Mouse (Mus musculus): ENCODE data around the gene Spata7. TPM values are rescaled to one million over a fixed set of nuclear protein-coding genes. Genes with fewer than 3 reads are reported as not detected.
A peak's percentile ranks its signal among the peaks of the same experiment; 100 is the strongest.

Gene Spata7
- polyA plus RNA-seq, 1 experiment from 2014 or later: 14.7 TPM

GRCm38 (mm10) chr12:98669086-98669485 is 41.1 kb downstream of the Spata7 start:
- peaks cover 9% of the 10 kb centered on the region; the same call in 1 of the 2 replicates for H3K36me3 ChIP-seq (ENCODE audit: insufficient read depth, low read length)
- no peak overlapping the region for H3K4me3 ChIP-seq (ENCODE audit: low read length)
- no peaks in the 10 kb centered on the region for H3K9me3 ChIP-seq (ENCODE audit: low read length)
- no peak overlapping the region for H3K27ac ChIP-seq (ENCODE audit: low read length)
- no peak overlapping the region for H3K9ac ChIP-seq (replicated peaks; ENCODE audit: low read length)
- no peak for ATAC-seq (ENCODE audit: low FRiP score, low TSS enrichment)
- no peak overlapping the region for H3K4me2 ChIP-seq (replicated peaks; ENCODE audit: low read depth, low read length)
- H3K27me3 ChIP-seq (ENCODE audit: insufficient read depth, low read length): no peaks in the 10 kb centered on the region
- WGBS: 90% methylated on average over 10 of the region's 10 CpGs
- H3K4me1 ChIP-seq (ENCODE audit: insufficient read depth, low read length): 0 out of 2 replicates have a peak, but pooled peaks cover 2% of the 10 kb centered on the region

- no peak overlapping the region for H3K4me3 ChIP-seq (ENCODE audit: low read length)
- H3K9ac ChIP-seq (replicated peaks; ENCODE audit: low read length): no peak overlapping the region
- no peak overlapping the region for H3K4me2 ChIP-seq (replicated peaks; ENCODE audit: low read depth, low read length)
- 0 out of 2 replicates have a peak, but pooled peaks cover 2% of the 10 kb centered on the region for H3K4me1 ChIP-seq (ENCODE audit: insufficient read depth, low read length)
- 92% methylated on average over 5 of the region's 5 CpGs for WGBS
- no peak overlapping the region for H3K27ac ChIP-seq (ENCODE audit: low read length)
- peaks cover 9% of the 10 kb centered on the region; the same call in 1 of the 2 replicates for H3K36me3 ChIP-seq (ENCODE audit: insufficient read depth, low read length)
- no peak for ATAC-seq (ENCODE audit: low FRiP score, low TSS enrichment)
- no peaks in the 10 kb centered on the region for H3K9me3 ChIP-seq (ENCODE audit: low read length)
- no peaks in the 10 kb centered on the region for H3K27me3 ChIP-seq (ENCODE audit: insufficient read depth, low read length)
These were observed 41.9 kb downstream of the Spata7 start for GRCm38 (mm10) chr12:98669864-98670263.

GRCm38 (mm10) chr12:98670429-98670828 is 42.5 kb downstream of the Spata7 start:
- Histone ChIP-seq H3K9ac (replicated peaks; ENCODE audit: low read length) (no peak overlapping the region), H3K9me3 (ENCODE audit: low read length) (no peaks in the 10 kb centered on the region), H3K4me2 (replicated peaks; ENCODE audit: low read depth, low read length) (no peak overlapping the region), H3K4me3 (ENCODE audit: low read length) (no peak overlapping the region), H3K27me3 (ENCODE audit: insufficient read depth, low read length) (no peaks in the 10 kb centered on the region), H3K27ac (ENCODE audit: low read length) (no peak overlapping the region), H3K36me3 (ENCODE audit: insufficient read depth, low read length) (peaks cover 9% of the 10 kb centered on the region; the same call in 1 of the 2 replicates), H3K4me1 (ENCODE audit: insufficient read depth, low read length) (0 out of 2 replicates have a peak, but pooled peaks cover 2% of the 10 kb centered on the region)
- no peak for ATAC-seq (ENCODE audit: low FRiP score, low TSS enrichment)
- WGBS: 82% methylated on average over 4 of the region's 4 CpGs

- peaks cover 16% of the 10 kb centered on the region for H3K36me3 ChIP-seq (ENCODE audit: insufficient read depth, low read length)
- H3K27ac ChIP-seq (ENCODE audit: low read length): no peak overlapping the region
- H3K9me3 ChIP-seq (ENCODE audit: low read length): no peaks in the 10 kb centered on the region
- H3K27me3 ChIP-seq (ENCODE audit: insufficient read depth, low read length): no peaks in the 10 kb centered on the region
- no peak for ATAC-seq (ENCODE audit: low FRiP score, low TSS enrichment)
- H3K4me1 ChIP-seq (ENCODE audit: insufficient read depth, low read length): 0 out of 2 replicates have a peak, but pooled peaks cover 2% of the 10 kb centered on the region
- WGBS: 50% methylated on average over 6 of the region's 6 CpGs
- no peak overlapping the region for H3K4me3 ChIP-seq (ENCODE audit: low read length)
- no peak overlapping the region for H3K4me2 ChIP-seq (replicated peaks; ENCODE audit: low read depth, low read length)
- H3K9ac ChIP-seq (replicated peaks; ENCODE audit: low read length): no peak overlapping the region
These were observed 45.9 kb downstream of the Spata7 start for GRCm38 (mm10) chr12:98673879-98674278.

GRCm38 (mm10) chr12:98674627-98675143 is 46.7 kb downstream of the Spata7 start:
- Histone ChIP-seq H3K4me2 (replicated peaks; ENCODE audit: low read depth, low read length) (peak overlapping the region; percentile 50), H3K27me3 (ENCODE audit: insufficient read depth, low read length) (no peaks in the 10 kb centered on the region), H3K4me1 (ENCODE audit: insufficient read depth, low read length) (no peaks in the 10 kb centered on the region), H3K4me3 (ENCODE audit: low read length) (peak overlapping the region; percentile 37), H3K9ac (replicated peaks; ENCODE audit: low read length) (peak overlapping the region; percentile 27), H3K36me3 (ENCODE audit: insufficient read depth, low read length) (peaks cover 22% of the 10 kb centered on the region), H3K9me3 (ENCODE audit: low read length) (no peaks in the 10 kb centered on the region), H3K27ac (ENCODE audit: low read length) (no peak overlapping the region)
- ATAC-seq (ENCODE audit: low FRiP score, low TSS enrichment): peak; percentile 93
- 8% methylated on average over 9 of the region's 9 CpGs for WGBS

GRCm38 (mm10) chr12:98676861-98677260 is 48.9 kb downstream of the Spata7 start:
- H3K9me3 ChIP-seq (ENCODE audit: low read length): no peaks in the 10 kb centered on the region
- no peaks in the 10 kb centered on the region for H3K4me1 ChIP-seq (ENCODE audit: insufficient read depth, low read length)
- no peaks in the 10 kb centered on the region for H3K27me3 ChIP-seq (ENCODE audit: insufficient read depth, low read length)
- no peak for ATAC-seq (ENCODE audit: low FRiP score, low TSS enrichment)
- WGBS: 94% methylated on average over 6 of the region's 6 CpGs
- no peak overlapping the region for H3K4me2 ChIP-seq (replicated peaks; ENCODE audit: low read depth, low read length)
- H3K9ac ChIP-seq (replicated peaks; ENCODE audit: low read length): no peak overlapping the region
- H3K36me3 ChIP-seq (ENCODE audit: insufficient read depth, low read length): peaks cover 29% of the 10 kb centered on the region
- H3K4me3 ChIP-seq (ENCODE audit: low read length): no peak overlapping the region
- no peak overlapping the region for H3K27ac ChIP-seq (ENCODE audit: low read length)

GRCm38 (mm10) chr12:98677336-98677735 is 49.4 kb downstream of the Spata7 start:
- Histone ChIP-seq H3K27ac (ENCODE audit: low read length) (no peak overlapping the region), H3K4me2 (replicated peaks; ENCODE audit: low read depth, low read length) (no peak overlapping the region), H3K4me3 (ENCODE audit: low read length) (no peak overlapping the region), H3K27me3 (ENCODE audit: insufficient read depth, low read length) (no peaks in the 10 kb centered on the region), H3K9me3 (ENCODE audit: low read length) (no peaks in the 10 kb centered on the region), H3K9ac (replicated peaks; ENCODE audit: low read length) (no peak overlapping the region), H3K36me3 (ENCODE audit: insufficient read depth, low read length) (peaks cover 32% of the 10 kb centered on the region), H3K4me1 (ENCODE audit: insufficient read depth, low read length) (no peaks in the 10 kb centered on the region)
- no peak for ATAC-seq (ENCODE audit: low FRiP score, low TSS enrichment)
- 48% methylated on average over 14 of the region's 14 CpGs for WGBS

GRCm38 (mm10) chr12:98679906-98680305 is 51.9 kb downstream of the Spata7 start:
- H3K4me3 ChIP-seq (ENCODE audit: low read length): no peak overlapping the region
- no peaks in the 10 kb centered on the region for H3K9me3 ChIP-seq (ENCODE audit: low read length)
- no peak for ATAC-seq (ENCODE audit: low FRiP score, low TSS enrichment)
- H3K4me1 ChIP-seq (ENCODE audit: insufficient read depth, low read length): peaks cover 3% of the 10 kb centered on the region; the same call in 1 of the 2 replicates
- peaks cover 27% of the 10 kb centered on the region for H3K36me3 ChIP-seq (ENCODE audit: insufficient read depth, low read length)
- 86% methylated on average over 15 of the region's 15 CpGs for WGBS
- H3K27ac ChIP-seq (ENCODE audit: low read length): no peak overlapping the region
- H3K4me2 ChIP-seq (replicated peaks; ENCODE audit: low read depth, low read length): no peak overlapping the region
- H3K9ac ChIP-seq (replicated peaks; ENCODE audit: low read length): no peak overlapping the region
- no peaks in the 10 kb centered on the region for H3K27me3 ChIP-seq (ENCODE audit: insufficient read depth, low read length)

- Histone ChIP-seq H3K9ac (replicated peaks; ENCODE audit: low read length) (no peak overlapping the region), H3K4me2 (replicated peaks; ENCODE audit: low read depth, low read length) (no peak overlapping the region), H3K27ac (ENCODE audit: low read length) (no peak overlapping the region), H3K4me1 (ENCODE audit: insufficient read depth, low read length) (peaks cover 3% of the 10 kb centered on the region; the same call in 1 of the 2 replicates), H3K27me3 (ENCODE audit: insufficient read depth, low read length) (no peaks in the 10 kb centered on the region), H3K4me3 (ENCODE audit: low read length) (no peak overlapping the region), H3K36me3 (ENCODE audit: insufficient read depth, low read length) (peaks cover 27% of the 10 kb centered on the region), H3K9me3 (ENCODE audit: low read length) (no peaks in the 10 kb centered on the region)
- 86% methylated on average over 15 of the region's 15 CpGs for WGBS
- no peak for ATAC-seq (ENCODE audit: low FRiP score, low TSS enrichment)
These were observed 54.2 kb downstream of the Spata7 start for GRCm38 (mm10) chr12:98682196-98682595.

GRCm38 (mm10) chr12:98683171-98683570 is 55.2 kb downstream of the Spata7 start:
- Histone ChIP-seq H3K27ac (ENCODE audit: low read length) (no peak overlapping the region), H3K9me3 (ENCODE audit: low read length) (no peaks in the 10 kb centered on the region), H3K4me2 (replicated peaks; ENCODE audit: low read depth, low read length) (0 out of 2 replicates have a peak overlapping the region, but pooled peaks have one; percentile 2), H3K9ac (replicated peaks; ENCODE audit: low read length) (no peak overlapping the region), H3K4me1 (ENCODE audit: insufficient read depth, low read length) (peaks cover 3% of the 10 kb centered on the region; the same call in 1 of the 2 replicates), H3K36me3 (ENCODE audit: insufficient read depth, low read length) (peaks cover 30% of the 10 kb centered on the region), H3K27me3 (ENCODE audit: insufficient read depth, low read length) (no peaks in the 10 kb centered on the region), H3K4me3 (ENCODE audit: low read length) (no peak overlapping the region)
- WGBS: 33% methylated on average over 11 of the region's 11 CpGs
- no peak for ATAC-seq (ENCODE audit: low FRiP score, low TSS enrichment)
